Mouse (Mus musculus) heart, adult 18-20 months (tissue): ENCODE data around the gene Slc16a2. TPM values are rescaled to one million over a fixed set of nuclear protein-coding genes. Genes with fewer than 3 reads are reported as not detected.

Experiments used
- DNase-seq, 2 experiments: peaks; one replicate each; pipeline ENCODE4 v3.0.0; 2021 to 2022; ENCODE audit warnings: mixed read lengths in 1 of 2
- total RNA-seq, 2 experiments: library from RNA; stranded (reverse); gene quantifications; 2 replicates each; pipeline ENCODE4 v1.2.3; 2021

Slc16a2 gene
- total RNA-seq, 2 experiments from 2014 or later: 6.6 to 7.0 TPM

- no peak for DNase-seq
These were observed 169.7 kb downstream of the Slc16a2 start for GRCm38 (mm10) chrX:103652048-103652447.

Other genes with a start within 250 kb of the Slc16a2 start
- not detected for gene Zcchc13, start 191.4 kb downstream of the Slc16a2 start, total RNA-seq
- 10 to 100 TPM; 23.1 to 23.9 TPM for gene Rlim, start 159.3 kb upstream of the Slc16a2 start, total RNA-seq